Mouse (Mus musculus) mature B cell (primary cell): Measurements from ENCODE around the gene Slc19a2.

Source experiments
- in situ Hi-C: fragments of 300-500 bp; cut with MboI; formaldehyde crosslinking; loops from 2 replicates; pipeline ENCODE4 v1.14.3; 2019

The Slc19a2 gene

DNA sequence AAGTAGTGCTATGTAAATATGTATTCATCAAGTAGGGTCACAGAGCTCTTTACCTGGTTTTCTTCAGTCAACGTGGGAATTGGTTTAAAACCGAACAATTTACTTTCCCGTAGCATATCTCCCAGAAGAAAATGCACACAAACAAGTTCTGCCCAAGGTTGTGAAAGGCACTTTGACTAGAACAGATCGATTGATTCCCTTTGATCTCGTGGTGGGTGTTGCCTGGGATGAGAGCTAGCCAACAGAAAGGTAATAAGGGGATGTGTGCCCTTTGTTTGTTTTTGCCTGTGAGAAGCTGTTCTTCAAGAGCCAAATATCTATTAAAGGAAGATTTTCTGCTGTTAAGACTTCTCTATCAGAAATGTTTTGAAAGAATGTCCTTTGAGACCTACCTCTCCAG, 3.7 kb downstream of the Slc19a2 start:
- in situ Hi-C loops: no loop called here

DNA sequence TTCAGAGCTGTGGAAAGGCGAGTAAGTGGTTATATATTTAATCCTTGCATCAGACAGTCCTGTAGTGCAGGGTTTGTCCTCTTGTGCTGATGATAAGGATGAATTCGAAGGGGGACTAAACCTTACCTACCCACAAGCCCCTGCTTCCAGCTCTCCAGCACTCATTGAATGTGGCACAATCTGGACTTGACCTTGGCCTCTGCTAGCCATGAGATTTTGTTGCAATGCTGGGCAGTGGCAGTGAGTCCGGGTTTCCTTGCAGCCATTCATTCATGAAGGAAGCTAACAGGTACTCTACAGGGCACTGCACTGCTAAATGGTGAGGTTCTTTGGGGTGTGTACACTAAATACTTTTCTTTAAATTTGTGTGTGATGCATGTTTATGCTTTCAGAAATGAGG, 6.0 kb downstream of the Slc19a2 start:
- in situ Hi-C loops: no loop called here

DNA sequence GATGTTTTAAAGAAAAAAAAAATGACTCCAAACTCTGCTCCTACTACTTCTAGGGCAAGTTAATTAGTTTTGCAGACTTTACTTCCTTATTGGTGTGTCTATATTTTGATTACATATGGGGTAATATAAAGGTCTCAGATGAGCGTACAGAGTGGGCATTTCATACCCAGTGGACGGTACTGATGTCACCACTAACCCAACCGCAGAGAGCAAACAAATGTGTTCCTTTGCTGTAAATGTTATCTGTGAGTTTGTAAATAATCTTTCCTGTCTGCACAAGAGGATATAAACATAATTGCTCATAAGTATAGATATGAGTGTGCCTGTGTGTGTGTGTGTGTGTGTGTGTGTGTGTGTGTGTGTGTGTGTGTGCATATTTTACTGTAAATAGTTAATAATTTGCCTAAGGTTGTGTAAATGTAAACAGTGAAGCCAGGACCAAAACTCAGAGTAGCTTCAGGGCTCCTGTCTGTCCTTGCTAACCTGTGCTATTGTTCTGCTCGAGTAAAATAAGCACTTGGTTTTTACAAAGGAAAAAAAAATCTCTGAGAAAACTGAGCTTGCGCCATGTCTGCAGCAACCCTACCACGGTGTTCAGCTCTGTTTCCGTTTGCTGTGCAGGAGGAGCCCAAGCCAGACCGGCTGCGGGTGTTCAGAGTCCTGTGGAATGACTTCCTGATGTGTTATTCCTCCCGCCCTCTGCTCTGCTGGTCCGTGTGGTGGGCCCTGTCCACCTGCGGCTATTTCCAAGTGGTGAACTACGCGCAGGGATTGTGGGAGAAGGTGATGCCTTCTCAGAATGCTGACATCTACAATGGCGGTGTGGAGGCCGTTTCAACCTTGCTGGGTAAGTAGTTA, 11.6 kb downstream of the Slc19a2 start:
- in situ Hi-C loops: no loop called here

DNA sequence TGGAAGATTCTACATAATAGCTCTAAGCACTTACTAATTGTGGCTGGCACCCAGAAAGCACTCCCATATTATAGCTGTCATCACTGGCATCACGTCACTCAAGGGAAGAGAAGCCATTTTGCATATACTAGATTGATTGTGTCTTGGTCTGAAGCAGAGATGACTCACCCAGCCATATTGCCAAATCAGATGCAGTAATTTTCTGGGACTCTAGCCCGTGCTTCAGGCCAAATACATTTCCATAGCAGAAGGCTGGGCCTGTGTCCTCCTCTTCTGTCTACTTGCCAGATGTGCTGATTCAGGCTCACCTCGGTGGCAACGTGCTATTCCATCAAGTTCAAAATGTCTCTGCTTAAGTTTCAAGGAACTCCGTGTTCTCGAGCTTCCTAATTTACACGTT, 12.7 kb downstream of the Slc19a2 start:
- in situ Hi-C loops: no loop called here

DNA sequence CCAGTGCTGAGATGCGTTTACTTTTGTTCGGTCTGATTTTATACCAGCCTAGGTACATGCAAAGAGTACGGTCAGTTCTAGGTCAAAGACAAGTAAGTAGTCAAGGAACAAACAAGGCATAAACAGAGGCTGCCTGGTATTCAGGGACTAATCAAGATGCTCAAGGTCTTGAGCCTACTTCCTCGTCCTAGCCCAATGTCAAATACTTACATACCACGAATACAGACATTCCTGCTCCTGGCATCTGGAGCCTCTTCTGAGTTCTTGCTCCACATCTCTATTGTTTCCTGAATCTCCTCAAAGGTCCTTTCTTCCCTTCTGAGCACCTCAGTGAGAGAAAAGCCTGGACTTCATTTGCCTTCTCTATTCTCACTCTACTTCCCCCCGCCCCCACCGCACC, 22.1 kb downstream of the Slc19a2 start:
- in situ Hi-C loops: no loop called here

DNA sequence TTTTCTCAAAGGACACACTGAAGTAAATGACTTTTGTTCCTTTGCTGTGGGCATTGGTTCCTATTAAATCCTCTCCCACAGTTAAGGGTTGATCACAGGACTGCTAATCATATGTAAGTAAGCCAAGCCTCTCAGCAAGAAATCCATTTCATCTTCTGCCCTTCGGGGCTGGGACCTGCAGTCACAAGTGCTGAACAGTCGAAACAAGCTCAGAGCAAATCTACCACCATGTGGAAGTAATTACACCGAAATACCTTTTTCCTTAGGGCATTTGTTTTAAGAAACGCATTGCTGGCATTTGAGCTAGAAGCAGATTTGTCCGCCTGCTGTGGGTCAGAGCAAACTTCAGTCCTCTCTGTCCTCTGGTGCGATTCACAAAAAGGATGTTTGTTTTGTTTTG, 24.8 kb downstream of the Slc19a2 start:
- in situ Hi-C loops: no loop called here

DNA sequence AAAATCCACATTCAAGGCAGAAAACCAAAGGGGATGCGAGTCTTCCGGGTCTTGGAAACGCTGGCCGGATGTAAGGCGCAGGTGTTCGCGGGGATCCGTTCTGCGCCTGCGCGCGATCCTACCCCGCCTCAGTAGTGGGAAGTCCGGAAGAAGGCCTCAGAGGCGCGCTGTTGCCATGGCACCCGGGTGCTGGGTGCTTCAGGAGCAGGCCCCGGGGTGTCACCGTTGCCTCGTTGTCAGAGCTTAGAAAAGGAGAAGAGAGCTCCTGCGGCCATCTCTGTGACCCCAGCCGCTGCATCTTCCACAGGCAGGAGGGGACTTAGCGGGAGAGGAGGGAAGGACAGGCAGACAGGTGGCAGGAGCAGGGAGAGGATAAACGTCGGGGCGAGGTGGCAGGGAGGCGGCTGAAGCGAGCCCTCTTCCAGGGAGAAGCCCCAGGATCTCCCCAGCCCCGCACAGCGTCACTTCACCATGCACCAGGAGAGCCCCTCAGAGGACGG, 26.7 kb downstream of the Slc19a2 start, which contains the start of gene Ccdc181:
TSS of gene Ccdc181 (plus strand) at position 131 of the 500 bp plus-strand sequence.
- in situ Hi-C loops: no loop called here

DNA sequence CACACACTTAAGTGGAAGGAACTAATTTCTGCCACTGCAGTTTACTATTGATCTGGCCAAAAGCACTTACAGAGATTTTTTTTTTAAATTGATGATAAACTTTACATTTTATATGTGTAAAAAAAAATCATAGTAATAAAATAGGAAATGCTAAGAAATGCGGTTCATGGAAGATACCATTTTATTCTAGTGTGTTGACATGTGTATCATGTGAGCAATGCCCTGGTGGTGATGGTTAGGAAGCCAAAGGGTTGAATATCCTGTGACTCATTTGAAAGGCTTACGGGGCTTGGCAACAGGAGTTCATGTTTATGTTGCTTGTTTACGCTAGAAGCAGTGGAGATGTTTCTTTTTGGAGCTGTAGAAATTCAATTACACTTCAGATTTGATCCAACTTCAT, 27.7 kb downstream of the Slc19a2 start:
- in situ Hi-C loops: no loop called here

DNA sequence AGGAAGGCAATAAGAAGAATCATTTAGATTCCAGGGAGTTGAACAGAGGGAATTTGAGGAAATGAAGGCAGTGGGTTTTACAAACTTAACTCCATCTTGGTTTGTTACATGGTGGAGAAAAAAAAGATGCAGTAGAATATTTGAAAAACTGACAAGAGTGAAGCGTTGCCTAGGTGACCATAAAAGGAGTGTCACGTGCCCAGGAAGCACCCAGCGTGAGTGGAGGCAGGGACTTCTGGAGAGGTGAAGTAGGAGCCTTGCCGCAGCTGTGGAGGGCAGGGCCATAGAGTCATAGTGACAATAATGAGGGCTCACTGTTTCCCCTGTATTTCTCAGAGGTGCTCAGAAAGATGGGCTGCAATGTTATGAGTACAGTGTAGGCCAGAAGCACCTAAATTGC, 30.5 kb downstream of the Slc19a2 start:
- in situ Hi-C loops: no loop called here

DNA sequence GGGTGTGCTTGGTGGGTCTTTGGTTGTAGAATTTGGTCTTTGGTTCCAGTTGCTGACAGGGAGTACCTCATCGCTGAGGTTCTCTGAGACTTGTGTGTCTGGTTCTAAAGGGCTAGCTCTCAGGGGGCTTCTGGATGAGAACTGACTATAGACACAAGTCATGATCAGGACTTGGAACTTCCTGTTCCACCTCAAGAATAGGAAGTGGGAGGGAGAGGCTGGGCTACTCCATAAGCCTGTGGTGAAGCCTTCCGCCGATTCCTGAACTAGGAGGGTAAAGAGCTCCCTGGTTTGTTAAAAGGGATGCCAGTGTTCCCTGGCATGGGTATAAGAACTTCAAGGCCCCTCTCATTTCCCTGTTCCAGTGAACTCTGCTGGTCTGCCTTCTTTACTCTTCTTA, 35.2 kb downstream of the Slc19a2 start:
- in situ Hi-C loops: no loop called here

DNA sequence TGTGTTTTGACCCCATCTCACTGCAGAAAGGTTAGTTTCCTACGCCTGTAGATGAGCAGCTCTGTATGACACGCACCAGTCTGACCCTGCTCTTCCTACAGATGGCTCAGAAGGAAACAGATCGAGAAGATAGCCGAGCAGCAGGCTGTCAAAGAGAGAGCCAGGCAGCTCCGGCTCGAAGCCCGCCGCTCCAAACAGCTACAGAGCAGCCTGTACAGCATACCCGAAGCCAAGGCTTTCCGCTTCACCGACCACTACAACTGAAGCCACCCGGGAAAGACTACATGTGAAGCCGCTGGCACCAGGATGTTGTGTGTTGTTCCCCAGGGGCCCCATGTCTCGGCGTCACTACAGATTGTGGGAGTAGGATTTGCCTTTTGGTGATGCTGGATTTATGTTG, 38.6 kb downstream of the Slc19a2 start:
- in situ Hi-C loops: no loop called here

DNA sequence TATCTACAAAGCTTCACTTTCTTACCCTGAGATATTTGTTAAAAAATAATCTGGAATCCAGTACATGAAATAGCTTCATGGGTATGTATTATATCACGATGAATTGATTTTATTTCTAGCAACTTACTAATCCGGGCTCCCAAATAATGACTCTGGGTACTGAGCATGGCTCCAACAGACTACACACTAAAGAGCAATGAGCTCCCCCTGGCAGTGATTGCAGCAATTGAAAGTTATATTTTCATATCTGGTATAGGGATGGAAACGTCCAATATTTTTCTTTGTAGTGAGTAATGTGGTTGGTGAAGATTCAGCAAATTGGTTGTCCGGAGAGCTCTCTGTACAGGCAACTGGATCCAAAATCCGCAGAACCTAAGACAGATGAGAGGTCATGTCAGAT, 43.2 kb downstream of the Slc19a2 start:
- in situ Hi-C loops: no loop called here

DNA sequence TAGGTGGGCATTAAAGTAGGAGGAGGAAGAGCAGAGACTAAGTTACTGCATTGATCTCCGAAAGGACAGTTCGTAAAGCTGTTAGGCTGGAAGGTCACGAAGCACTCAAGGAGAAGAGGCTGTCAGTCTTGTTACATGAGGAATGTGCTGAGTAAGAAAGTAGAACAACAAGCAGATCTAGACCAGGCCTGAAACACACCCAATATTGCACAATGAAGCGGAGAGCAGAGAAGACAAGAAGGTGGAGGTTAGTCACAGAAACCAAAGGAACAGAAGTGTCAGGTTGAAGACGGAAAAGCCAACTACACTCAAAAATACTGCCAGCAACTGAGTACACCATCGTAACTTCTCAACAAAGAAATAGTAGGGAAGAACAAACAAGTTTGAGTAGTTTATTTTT, 45.2 kb downstream of the Slc19a2 start:
- in situ Hi-C loops: no loop called here

DNA sequence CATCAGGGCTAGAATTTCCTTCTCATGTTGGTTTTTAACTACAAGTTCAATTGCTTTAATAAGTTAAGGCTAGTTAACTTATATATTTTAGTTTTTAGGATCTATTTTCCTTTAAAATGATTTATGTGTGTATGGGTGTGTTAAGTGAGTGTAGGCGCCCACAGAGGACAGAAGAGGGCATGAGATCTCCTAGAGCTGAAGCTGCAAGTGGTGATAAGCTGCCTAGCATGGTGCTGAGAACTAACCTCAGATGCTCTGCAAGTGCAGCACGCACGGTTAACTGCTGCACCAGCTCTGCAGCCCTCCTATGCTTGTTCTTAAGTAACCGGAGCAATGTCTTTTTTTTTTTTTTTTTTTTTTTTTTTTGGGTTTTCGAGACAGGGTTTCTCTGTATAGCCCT, 47.6 kb downstream of the Slc19a2 start:
- in situ Hi-C loops: no loop called here

DNA sequence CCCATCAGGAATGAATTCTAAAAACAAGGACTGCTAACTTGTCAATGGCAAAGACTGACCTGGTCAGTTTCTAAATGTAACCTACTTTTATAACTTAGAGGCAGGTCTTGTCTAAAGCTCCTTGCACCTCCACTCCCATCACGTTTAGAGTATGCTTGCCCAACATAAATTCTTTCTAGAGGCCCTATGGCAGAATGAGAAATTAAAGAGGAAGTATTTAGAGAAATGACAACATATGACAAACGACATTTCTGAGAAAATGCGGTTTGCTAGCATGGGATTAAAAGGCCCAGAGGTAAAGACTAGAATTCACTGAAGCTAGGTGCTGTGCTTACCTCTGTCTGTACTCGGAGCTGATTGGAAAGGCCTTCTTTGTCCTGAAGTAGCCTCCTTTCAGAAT, 53.1 kb downstream of the Slc19a2 start:
- in situ Hi-C loops: no loop called here

DNA sequence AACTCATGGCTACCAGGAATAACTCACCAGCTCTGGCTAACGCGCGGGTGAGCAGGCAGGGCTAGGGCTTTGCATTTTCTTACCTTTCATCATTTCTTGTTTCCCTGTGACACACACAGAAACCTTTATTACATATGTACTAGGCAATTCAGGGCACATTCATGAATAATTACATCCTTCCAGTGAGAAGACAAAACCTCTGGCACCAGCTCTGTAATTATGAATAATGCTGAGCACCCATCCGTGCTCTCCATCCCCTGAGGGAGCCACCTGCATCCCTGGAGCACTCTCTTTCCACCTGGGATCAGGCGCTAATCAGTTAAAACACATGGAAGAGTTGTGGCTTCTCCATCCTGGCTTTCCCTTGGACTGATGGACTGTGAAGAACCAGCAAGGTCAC, 55.0 kb downstream of the Slc19a2 start, which contains the start of gene Nme7:
TSS of gene Nme7 (plus strand) at position 301 of the 400 bp plus-strand sequence.
- in situ Hi-C loops: no loop called here

DNA sequence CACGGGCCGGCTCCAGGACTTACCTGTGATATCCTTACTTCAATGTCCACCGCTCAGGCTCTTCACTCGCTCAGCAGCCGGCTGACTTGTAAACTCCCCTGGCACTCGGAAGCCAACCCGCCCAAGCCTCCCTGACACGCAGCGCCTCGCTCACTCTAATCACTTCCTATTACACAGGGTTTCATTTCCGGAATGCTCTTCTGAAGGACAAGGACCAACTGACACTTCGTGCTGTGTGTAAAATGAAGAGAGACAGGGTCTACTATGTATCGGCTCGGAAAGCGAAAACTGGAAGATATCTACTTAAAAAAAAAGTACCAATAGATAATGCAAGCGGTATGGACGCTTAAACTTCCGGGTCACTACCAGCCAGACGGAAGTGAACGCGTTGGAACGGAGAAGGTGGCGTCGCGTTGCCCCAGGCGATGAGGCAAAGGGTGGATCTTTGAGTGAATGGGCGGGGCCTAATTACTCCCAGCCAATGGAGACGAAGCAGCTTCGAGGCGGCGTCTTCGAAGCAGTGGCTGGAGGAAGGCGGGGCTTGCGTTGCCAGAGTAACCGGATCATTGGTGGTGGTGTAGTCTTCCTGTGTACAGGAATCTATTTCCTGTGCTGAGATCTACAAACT, 58.4 kb downstream of the Slc19a2 start, which contains the start of gene Blzf1:
TSS of gene Blzf1 (minus strand) at position 366 of the 628 bp plus-strand sequence.
- in situ Hi-C loops: no loop called here

DNA sequence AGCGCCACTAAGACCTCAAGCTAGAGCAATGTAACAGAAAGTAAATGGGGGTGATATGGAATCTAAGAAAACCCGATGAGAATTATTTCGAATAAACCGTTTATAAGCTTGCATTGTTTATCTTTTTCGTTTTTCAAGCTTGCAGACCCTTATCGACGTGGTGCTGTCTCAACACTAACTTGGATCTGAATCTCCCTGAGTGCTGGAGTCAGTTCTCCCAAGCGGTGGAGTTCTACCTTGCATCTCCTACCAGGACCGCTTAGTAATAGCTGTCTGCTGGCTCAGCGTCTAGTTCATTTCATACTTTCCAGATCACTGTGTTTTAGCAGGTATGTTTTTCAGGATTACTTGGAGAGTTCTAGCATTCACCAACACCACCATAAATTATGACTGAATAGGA, 59.1 kb downstream of the Slc19a2 start:
- in situ Hi-C loops: no loop called here

DNA sequence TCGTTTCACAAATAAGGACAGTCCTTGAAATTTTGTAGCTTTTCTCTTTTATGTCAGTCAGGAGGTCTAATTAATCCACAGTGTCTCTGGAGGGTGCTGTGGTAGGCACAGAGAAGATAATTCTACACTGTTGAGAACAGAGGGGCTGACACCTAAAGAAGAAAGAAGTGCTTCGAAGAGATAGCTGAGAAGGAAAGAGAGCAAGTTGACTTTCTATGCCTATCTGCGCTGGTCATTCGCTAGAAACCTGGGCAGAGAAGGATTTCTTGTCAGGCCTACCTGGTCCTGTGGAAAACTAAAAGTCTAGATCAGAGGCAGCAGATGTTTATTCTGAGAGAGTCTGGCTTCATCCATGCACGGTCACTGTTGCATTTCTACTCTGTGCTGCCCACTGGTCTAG, 65.2 kb downstream of the Slc19a2 start:
- in situ Hi-C loops: no loop called here
